Mouse (Mus musculus): ENCODE results near the gene Kcnk7. TPM values are rescaled to one million over a fixed set of nuclear protein-coding genes. Genes with fewer than 3 reads are reported as not detected.
A peak's percentile ranks its signal among the peaks of the same experiment; 100 is the strongest.

Gene Kcnk7
- 0.51 and 0.75 TPM in 2 replicates for polyA plus RNA-seq (2015; fragmentation: Nextera tagmentation; extraction: Ambion mirVana)

DNA sequence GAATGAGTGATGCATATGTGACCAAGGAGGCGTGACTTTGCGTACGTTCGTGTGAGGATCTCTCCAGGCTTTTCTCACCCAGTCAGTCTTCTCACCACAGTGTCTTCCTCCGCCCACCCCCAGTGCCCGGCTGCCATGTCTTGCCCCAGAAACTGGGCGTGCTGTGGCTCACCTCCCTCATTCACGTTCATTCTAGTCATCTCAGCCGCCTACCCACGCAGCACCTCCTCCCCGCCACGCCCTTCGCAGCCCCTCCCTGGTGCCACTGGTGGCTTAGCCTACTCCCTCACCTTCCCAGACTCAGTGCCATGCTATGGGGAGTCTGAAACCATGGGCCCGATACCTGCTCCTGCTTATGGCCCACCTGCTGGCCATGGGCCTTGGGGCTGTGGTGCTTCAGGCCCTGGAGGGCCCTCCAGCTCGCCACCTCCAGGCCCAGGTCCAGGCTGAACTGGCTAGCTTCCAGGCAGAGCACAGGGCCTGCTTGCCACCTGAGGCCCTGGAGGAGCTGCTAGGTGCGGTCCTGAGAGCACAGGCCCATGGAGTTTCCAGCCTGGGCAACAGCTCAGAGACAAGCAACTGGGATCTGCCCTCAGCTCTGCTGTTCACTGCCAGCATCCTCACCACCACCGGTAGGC is at the start of gene Kcnk7:
Kcnk7 (plus strand) TSS at position 205 of the 638 bp plus-strand sequence.
- ATAC-seq (ENCODE audit: low FRiP score, low read depth): 0 out of 2 replicates have a peak, but pooled peaks have one; percentile 11
- peaks cover 73% of the 10 kb centered on the region for H3K36me3 ChIP-seq
- no peaks in the 10 kb centered on the region for H3K27me3 ChIP-seq
- WGBS: 73% methylated on average over 17 of the region's 17 CpGs
- no peak within 1 kb of the TSS for H3K4me2 ChIP-seq (replicated peaks)
- H3K9ac ChIP-seq: peak within 1 kb of the TSS; percentile 0; the same call in 1 of the 2 replicates
- peak within 1 kb of the TSS; percentile 58; the same call in 1 of the 2 replicates for H3K27ac ChIP-seq
- H3K4me1 ChIP-seq: peaks cover 12% of the 10 kb centered on the region
- H3K4me3 ChIP-seq: no peak within 1 kb of the TSS
- no peaks in the 10 kb centered on the region for H3K9me3 ChIP-seq

DNA sequence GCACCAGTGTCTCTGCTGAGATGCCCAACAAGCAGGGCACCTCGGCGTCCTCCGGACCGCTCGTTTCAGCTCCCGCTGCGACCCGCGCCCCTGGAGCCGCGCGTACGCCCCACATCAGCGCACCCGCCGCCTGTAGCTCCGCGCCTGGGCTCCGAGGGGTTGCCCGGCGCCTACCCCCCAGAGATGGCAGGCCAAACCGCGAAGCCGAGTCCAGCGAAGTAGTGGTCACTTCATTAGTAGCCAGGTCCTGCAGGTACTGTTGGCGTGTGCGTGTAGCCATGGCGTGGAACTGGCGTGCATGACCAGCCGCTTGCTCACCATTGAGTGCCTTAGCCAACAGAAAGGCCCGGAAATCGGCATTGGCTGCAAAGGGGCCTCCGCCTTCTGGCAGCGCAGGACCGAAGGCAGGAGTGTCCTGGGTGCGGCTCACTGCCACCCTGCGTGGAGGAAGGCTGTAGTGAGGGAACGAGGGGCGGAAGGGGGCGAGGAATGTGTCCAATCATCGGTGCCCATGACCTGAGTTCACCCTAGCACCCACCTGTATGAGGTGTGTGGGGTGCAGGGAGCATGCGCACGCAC is 49.4 kb upstream of the Kcnk7 start:
- Histone ChIP-seq H3K4me3 (peak overlapping the region; percentile 48), H3K9ac (peak overlapping the region; percentile 60), H3K4me1 (peaks cover 22% of the 10 kb centered on the region), H3K27me3 (peaks cover 31% of the 10 kb centered on the region), H3K27ac (no peak overlapping the region), H3K9me3 (no peaks in the 10 kb centered on the region), H3K36me3 (peaks cover 46% of the 10 kb centered on the region), H3K4me2 (replicated peaks) (peak overlapping the region; percentile 82)
- 10% methylated on average over 43 of the region's 43 CpGs for WGBS
- 0 out of 2 replicates have a peak, but pooled peaks have one; percentile 5 for ATAC-seq (ENCODE audit: low FRiP score, low read depth)

DNA sequence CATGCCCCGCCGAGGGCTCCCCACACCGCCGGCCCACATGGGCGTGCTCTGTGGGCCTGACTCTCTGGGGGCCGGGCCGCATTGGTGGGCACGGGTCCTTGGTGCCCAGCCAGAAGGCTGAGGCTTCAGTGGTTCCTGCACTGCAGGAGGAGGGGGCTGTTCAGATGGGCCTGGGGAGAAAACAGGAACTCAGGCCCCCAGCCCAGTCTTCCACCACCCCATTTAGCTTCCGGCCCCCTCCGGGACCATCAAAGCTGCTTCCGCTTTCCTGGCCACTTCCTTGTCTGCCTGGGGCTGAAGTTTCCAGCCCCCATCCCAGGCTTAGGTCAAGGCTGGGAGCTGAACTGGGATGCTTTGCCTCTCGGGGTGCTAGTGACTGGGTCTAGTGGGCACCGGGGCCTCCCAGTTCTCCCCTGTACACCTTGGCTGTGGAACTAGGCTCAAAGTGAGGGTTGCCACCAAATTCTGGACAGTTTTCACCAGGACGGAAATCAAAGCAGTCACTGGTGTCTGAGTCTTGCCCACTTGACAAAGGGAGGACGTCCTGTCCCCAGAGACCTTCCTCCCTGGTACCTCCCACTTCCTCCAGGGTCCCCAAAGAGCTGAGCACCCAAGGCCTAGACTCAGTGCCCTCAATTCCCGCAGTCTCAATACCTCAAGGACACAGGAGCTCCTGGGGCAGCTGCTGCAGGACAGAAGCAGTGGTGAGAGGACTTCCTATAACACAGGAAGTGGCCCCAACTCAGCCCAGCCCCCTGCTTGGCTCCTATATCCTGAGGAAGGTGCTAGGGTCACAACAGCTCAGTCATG is 43.0 kb upstream of the Kcnk7 start:
- Histone ChIP-seq H3K4me3 (peak overlapping the region; percentile 14), H3K9ac (peak overlapping the region; percentile 48; the same call in 1 of the 2 replicates), H3K9me3 (no peaks in the 10 kb centered on the region), H3K27ac (0 out of 2 replicates have a peak overlapping the region, but pooled peaks have one; percentile 0), H3K4me2 (replicated peaks) (peak overlapping the region; percentile 74), H3K36me3 (peaks cover 43% of the 10 kb centered on the region), H3K27me3 (peaks cover 3% of the 10 kb centered on the region; the same call in 1 of the 2 replicates), H3K4me1 (peaks cover 36% of the 10 kb centered on the region)
- WGBS: 82% methylated on average over 16 of the region's 16 CpGs
- no peak for ATAC-seq (ENCODE audit: low FRiP score, low read depth)

DNA sequence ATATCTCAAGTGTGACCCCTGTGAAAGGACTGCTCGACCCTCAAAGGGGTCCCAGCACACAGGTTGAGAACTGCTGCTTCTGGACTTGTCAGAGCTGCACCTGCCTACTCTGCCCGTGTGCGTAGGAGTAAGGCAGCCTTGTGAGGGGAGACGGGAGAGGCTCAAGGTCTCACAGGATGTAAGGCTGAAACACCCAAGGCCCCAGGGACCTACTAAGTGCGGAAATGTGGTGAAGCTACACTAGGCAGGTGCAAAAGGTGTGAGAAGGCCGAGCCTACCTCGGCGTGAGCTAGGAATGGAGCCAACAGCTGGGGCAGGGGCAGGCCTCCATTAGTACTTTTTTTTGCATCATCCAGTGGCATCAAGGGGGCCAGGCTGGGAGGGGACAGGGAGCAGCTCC is 41.9 kb upstream of the Kcnk7 start:
- Histone ChIP-seq H3K4me1 (peaks cover 36% of the 10 kb centered on the region), H3K9ac (peak overlapping the region; percentile 66), H3K36me3 (peaks cover 50% of the 10 kb centered on the region), H3K9me3 (no peaks in the 10 kb centered on the region), H3K27ac (peak overlapping the region; percentile 88), H3K4me2 (replicated peaks) (peak overlapping the region; percentile 74), H3K4me3 (peak overlapping the region; percentile 52), H3K27me3 (no peaks in the 10 kb centered on the region)
- ATAC-seq (ENCODE audit: low FRiP score, low read depth): no peak
- WGBS: 61% methylated on average over 8 of the region's 8 CpGs

DNA sequence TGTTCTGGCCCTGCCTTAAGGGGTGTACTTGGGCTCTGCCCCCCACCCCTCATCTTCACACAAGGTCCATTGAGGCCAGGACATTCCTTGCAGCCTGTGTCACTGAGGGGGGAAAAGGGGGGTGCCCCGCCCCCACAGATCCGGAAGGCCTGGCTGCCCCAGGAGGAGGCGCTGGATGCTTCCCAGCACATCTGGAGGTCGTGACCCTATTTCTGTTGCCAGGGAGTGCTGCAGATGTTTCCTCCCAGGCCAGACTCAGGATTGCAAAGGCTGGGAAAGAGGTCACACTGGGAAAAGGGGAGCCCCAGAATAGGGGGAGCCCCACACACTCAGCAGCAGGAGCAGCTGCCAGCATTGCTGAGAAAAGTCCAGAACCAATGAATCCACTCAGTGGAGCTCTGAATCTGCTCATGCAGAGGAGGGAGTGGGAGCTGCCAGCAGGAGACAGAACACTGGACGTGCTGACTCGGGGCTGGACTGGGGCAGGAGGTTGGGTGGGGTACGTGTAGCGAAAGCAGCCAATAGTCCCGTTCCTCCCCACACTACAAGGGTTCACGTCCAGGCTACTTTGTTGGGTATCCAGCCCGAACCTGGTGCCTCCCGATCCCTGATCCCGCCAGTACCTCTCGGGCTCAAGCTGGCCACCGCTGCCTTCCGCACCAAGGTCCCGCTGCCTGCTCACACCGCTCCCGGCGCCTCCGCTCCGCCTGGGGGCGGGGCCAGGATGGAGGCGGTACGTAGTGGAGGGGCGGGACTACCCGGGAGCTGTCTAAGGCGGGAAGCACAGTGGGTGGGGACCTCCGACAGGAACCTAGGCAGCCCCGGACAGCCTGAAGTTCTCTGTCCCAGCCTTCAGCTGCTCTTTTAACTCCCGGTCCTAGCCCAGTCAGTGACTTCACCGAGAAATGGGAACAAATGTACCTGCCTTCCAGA is 40.9 kb upstream of the Kcnk7 start, which contains the start of gene Sipa1:
Sipa1 (minus strand) TSS at position 727 of the 933 bp plus-strand sequence.
- Histone ChIP-seq H3K36me3 (peaks cover 59% of the 10 kb centered on the region), H3K4me2 (replicated peaks) (peak within 1 kb of the TSS; percentile 74), H3K4me1 (peaks cover 36% of the 10 kb centered on the region), H3K27me3 (no peaks in the 10 kb centered on the region), H3K9me3 (no peaks in the 10 kb centered on the region), H3K9ac (peak within 1 kb of the TSS; percentile 66), H3K27ac (peak within 1 kb of the TSS; percentile 88), H3K4me3 (peak within 1 kb of the TSS; percentile 52)
- ATAC-seq (ENCODE audit: low FRiP score, low read depth): peak; percentile 94
- WGBS: under 1% methylated on average over 32 of the region's 32 CpGs

DNA sequence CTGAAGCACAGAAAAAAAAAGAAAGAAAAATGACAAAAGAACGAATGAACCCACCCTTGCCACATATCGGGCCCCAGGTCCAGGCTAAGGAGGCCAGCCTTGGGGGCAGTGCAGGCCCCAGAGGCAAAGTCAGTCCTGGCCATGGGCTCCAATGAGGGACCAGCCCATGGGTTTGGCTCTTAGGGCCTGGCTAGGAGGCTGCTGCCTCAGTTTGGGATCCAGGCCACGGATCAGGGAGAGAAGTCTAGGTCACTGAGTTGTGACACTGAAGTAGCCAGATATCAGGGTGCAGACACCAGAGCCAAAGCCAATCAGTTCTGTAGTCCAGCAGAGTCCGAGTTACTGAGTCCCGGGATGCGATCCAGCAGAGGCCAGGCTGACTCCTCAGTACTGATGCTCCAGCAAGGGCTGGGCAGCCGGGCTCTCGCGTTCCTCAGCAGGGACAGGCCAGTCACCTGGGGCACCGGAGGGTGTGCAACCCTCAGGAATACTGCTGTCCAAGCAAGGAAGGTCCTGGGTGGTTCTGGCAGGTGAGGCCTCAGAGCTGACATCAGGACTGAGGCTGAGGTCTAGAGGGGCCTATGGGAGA is 39.4 kb upstream of the Kcnk7 start:
- peaks cover 36% of the 10 kb centered on the region for H3K4me1 ChIP-seq
- 93% methylated on average over 10 of the region's 10 CpGs for WGBS
- no peak overlapping the region for H3K4me3 ChIP-seq
- H3K9ac ChIP-seq: peak overlapping the region; percentile 13; the same call in 1 of the 2 replicates
- H3K36me3 ChIP-seq: peaks cover 62% of the 10 kb centered on the region
- no peak for ATAC-seq (ENCODE audit: low FRiP score, low read depth)
- no peaks in the 10 kb centered on the region for H3K27me3 ChIP-seq
- H3K4me2 ChIP-seq (replicated peaks): no peak overlapping the region
- H3K27ac ChIP-seq: no peak overlapping the region
- no peaks in the 10 kb centered on the region for H3K9me3 ChIP-seq

DNA sequence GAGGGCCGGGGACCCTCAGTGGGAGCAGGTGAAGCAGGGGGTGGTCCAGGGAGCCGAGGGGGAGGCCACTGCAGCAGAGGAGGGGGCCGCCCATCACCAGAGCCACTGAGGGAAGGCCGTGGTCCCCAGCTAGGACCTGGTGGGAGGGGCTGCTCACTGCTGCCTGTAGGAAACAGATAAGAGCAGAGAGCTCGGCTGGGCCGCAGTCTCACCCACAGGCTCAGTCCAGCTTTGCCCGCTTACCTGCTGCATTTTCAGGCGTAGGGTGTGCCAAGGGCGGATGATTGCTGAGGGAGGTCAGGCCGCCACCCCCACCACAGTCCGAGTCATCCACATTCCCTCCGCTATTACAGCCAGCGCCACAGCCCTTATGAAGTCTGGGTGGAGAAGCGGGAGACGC is 38.7 kb upstream of the Kcnk7 start:
- Histone ChIP-seq H3K9me3 (no peaks in the 10 kb centered on the region), H3K4me2 (replicated peaks) (no peak overlapping the region), H3K27ac (no peak overlapping the region), H3K9ac (no peak overlapping the region; the same call in 1 of the 2 replicates), H3K4me3 (no peak overlapping the region), H3K27me3 (no peaks in the 10 kb centered on the region), H3K4me1 (peaks cover 34% of the 10 kb centered on the region), H3K36me3 (peaks cover 62% of the 10 kb centered on the region)
- ATAC-seq (ENCODE audit: low FRiP score, low read depth): no peak
- WGBS: 91% methylated on average over 15 of the region's 15 CpGs

DNA sequence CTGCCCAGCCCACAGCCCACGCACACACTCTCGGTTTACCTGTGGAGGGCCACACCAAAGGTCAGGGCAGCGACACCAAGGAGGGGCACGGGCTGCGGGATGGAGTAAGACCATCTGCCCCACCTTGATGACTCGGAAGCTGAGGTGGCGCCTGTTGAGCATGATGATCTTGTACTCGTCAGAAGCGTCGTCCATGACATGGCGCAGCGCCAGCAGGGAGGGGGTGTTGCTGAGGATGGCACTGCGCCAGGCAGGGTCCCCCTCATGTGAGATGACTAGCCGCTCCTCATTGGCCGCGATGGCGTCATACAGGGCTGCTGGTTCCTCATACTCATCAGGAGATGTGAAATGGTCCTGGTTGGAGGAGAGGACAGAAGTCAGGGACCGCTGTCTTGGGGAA is 37.8 kb upstream of the Kcnk7 start:
- Histone ChIP-seq H3K4me1 (peaks cover 29% of the 10 kb centered on the region), H3K27ac (no peak overlapping the region), H3K4me3 (no peak overlapping the region), H3K9me3 (no peaks in the 10 kb centered on the region), H3K36me3 (peaks cover 71% of the 10 kb centered on the region), H3K27me3 (no peaks in the 10 kb centered on the region), H3K4me2 (replicated peaks) (no peak overlapping the region), H3K9ac (no peak overlapping the region)
- WGBS: 94% methylated on average over 18 of the region's 18 CpGs
- ATAC-seq (ENCODE audit: low FRiP score, low read depth): no peak

DNA sequence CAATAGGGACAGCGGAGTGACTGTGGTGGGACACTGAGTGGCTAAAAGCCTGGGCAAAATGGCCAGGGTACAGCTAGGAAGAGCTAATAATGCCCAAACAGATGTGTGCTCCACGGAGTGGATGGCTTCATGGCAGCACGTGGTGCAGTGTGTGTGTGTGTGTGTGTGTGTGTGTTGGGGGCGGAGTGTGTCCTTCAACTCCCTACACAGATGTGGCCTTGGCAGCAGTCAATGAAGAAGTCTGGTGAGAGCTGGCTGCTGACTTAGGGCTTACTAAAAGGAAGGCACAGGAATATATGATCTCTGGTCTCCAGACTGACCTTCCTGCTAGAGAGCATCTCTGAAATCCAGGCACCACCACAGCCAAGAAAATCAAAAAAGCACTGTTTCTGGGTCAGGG is 35.8 kb upstream of the Kcnk7 start:
- no peak overlapping the region for H3K4me2 ChIP-seq (replicated peaks)
- H3K4me1 ChIP-seq: peaks cover 10% of the 10 kb centered on the region
- H3K4me3 ChIP-seq: no peak overlapping the region
- ATAC-seq (ENCODE audit: low FRiP score, low read depth): no peak
- H3K9me3 ChIP-seq: no peaks in the 10 kb centered on the region
- WGBS: 89% methylated on average over 4 of the region's 4 CpGs
- H3K27ac ChIP-seq: no peak overlapping the region
- no peaks in the 10 kb centered on the region for H3K27me3 ChIP-seq
- no peak overlapping the region for H3K9ac ChIP-seq
- H3K36me3 ChIP-seq: peaks cover 91% of the 10 kb centered on the region

DNA sequence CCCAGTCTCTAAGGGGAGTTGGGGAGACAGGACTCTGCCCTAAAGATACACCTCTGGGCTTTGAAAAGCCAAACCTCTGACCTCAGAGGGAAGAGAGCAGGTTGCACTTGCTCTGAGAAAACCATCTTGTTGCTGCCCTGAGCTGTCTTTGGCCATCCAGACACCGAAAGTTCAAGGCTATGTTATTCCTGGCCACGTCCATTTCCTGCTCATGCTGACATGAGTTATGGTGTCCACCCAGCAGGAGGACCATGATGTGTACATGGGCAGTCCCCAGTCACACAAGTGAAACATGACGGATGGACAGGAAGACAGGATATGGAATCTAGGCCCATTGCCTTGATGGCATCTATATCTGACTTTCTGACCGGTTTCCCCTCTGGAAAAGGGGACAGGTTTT is 23.7 kb upstream of the Kcnk7 start:
- Histone ChIP-seq H3K4me2 (replicated peaks) (no peak overlapping the region), H3K4me1 (no peaks in the 10 kb centered on the region), H3K36me3 (peaks cover 96% of the 10 kb centered on the region), H3K9me3 (no peaks in the 10 kb centered on the region), H3K27me3 (no peaks in the 10 kb centered on the region), H3K27ac (no peak overlapping the region), H3K9ac (no peak overlapping the region), H3K4me3 (no peak overlapping the region)
- no peak for ATAC-seq (ENCODE audit: low FRiP score, low read depth)
- 78% methylated on average over 4 of the region's 4 CpGs for WGBS

DNA sequence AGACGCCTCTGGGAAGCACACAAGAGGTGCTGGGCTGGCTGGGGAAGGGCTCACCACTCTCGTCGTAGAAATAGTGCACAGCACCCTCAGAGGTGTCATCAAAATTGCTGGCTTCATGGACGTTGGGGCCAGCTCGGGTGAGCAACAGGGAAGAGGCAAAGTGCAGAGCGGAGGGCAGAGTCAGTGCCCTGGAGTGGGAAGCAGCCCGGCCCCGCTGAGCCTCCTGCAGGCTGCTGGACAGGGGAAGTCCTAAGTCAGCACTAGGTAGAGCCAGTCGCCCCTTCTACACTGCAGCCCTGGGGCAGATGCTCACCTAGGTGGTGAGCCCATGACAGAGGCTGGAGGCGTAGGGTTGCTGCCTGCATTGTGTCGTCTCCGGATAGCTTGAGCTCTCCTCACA is 19.9 kb upstream of the Kcnk7 start:
- 86% methylated on average over 12 of the region's 12 CpGs for WGBS
- no peak for ATAC-seq (ENCODE audit: low FRiP score, low read depth)
- Histone ChIP-seq H3K4me3 (no peak overlapping the region), H3K36me3 (peaks cover 74% of the 10 kb centered on the region), H3K27ac (no peak overlapping the region), H3K9ac (no peak overlapping the region), H3K4me1 (peaks cover 12% of the 10 kb centered on the region), H3K9me3 (no peaks in the 10 kb centered on the region), H3K4me2 (replicated peaks) (no peak overlapping the region), H3K27me3 (no peaks in the 10 kb centered on the region)
